Mouse (Mus musculus) layer of hippocampus, adult 18-20 months (tissue): ENCODE results near the gene Pnrc2. TPM values are rescaled to one million over a fixed set of nuclear protein-coding genes. Genes with fewer than 3 reads are reported as not detected.
A peak's percentile ranks its signal among the peaks of the same experiment; 100 is the strongest.

Experiments used
- DNase-seq, 2 experiments: peaks; one replicate each; pipeline ENCODE4 v3.0.0; 2022; ENCODE audit warnings: low spot score in 2 of 2
- total RNA-seq, 2 experiments: library from RNA; stranded (reverse); gene quantifications; 2 replicates each; pipeline ENCODE4 v1.2.3; 2021

The Pnrc2 gene
- total RNA-seq, 2 experiments from 2014 or later = 50.5 to 53.0 TPM

- no peak for DNase-seq
Measured at GRCm38 (mm10) chr4:135892884-135893283, 19.2 kb upstream of the Pnrc2 start.

GRCm38 (mm10) chr4:135891539-135891938 lies 17.9 kb upstream of the Pnrc2 start:
- DNase-seq = no peak

- peak; percentile 46 to 78 for DNase-seq
Measured at GRCm38 (mm10) chr4:135889884-135890283, 16.2 kb upstream of the Pnrc2 start.

- no peak for DNase-seq
Measured at GRCm38 (mm10) chr4:135889146-135889883, 15.7 kb upstream of the Pnrc2 start.

- DNase-seq = no peak
Measured at GRCm38 (mm10) chr4:135888448-135889057, 14.9 kb upstream of the Pnrc2 start.

GRCm38 (mm10) chr4:135886184-135886583 lies 12.5 kb upstream of the Pnrc2 start:
- DNase-seq = no peak

GRCm38 (mm10) chr4:135885676-135886075 lies 12.0 kb upstream of the Pnrc2 start:
- no peak for DNase-seq

- no peak for DNase-seq
Measured at GRCm38 (mm10) chr4:135884531-135884930, 10.9 kb upstream of the Pnrc2 start.

- no peak for DNase-seq
Measured at GRCm38 (mm10) chr4:135883881-135884516, 10.3 kb upstream of the Pnrc2 start.

- DNase-seq = no peak
Measured at GRCm38 (mm10) chr4:135883401-135883851, 9.8 kb upstream of the Pnrc2 start.

- no peak for DNase-seq
Measured at GRCm38 (mm10) chr4:135882023-135882422, 8.4 kb upstream of the Pnrc2 start.

- DNase-seq = no peak
Measured at GRCm38 (mm10) chr4:135880576-135880975, 6.9 kb upstream of the Pnrc2 start.

- DNase-seq = no peak
Measured at GRCm38 (mm10) chr4:135880018-135880417, 6.4 kb upstream of the Pnrc2 start.

GRCm38 (mm10) chr4:135879021-135879420 lies 5.4 kb upstream of the Pnrc2 start:
- no peak for DNase-seq

- peak in 1 of 2 experiments; percentile 51 for DNase-seq
Measured at GRCm38 (mm10) chr4:135877742-135878141, 4.1 kb upstream of the Pnrc2 start.

GRCm38 (mm10) chr4:135876583-135877020 lies 3.0 kb upstream of the Pnrc2 start:
- peak; percentile 61 to 73 for DNase-seq

- DNase-seq = no peak
Measured at GRCm38 (mm10) chr4:135875991-135876582, 2.4 kb upstream of the Pnrc2 start.

- DNase-seq = no peak
Measured at GRCm38 (mm10) chr4:135875546-135875945, 1.9 kb upstream of the Pnrc2 start.

GRCm38 (mm10) chr4:135874564-135875535 lies 1.2 kb upstream of the Pnrc2 start:
- no peak for DNase-seq

GRCm38 (mm10) chr4:135872589-135873391 lies 860 bp downstream of the Pnrc2 start:
- peak in 1 of 2 experiments; percentile 35 for DNase-seq
